Mouse (Mus musculus) thymus, adult 2 months (tissue): ENCODE measurements around the gene Phf19.

ENCODE experiments used
- CTCF ChIP-seq: fragments of 200-500 bp; IDR thresholded peaks from 2 replicates; pipeline ENCODE4 v1.5.1; 2012; ENCODE audit warnings: mild to moderate bottlenecking, control low read depth, low read length, moderate library complexity, borderline replicate concordance; ENCODE audit not compliant: control insufficient read depth, poor library complexity, insufficient read depth; ENCODE audit errors: extremely low read depth
- POLR2A ChIP-seq: fragments of 200-500 bp; IDR thresholded peaks from 2 replicates; pipeline ENCODE4 v1.6.1; 2012; ENCODE audit warnings: mild to moderate bottlenecking, low read length, control low read depth, moderate library complexity; ENCODE audit not compliant: control insufficient read depth, poor library complexity, insufficient read depth; ENCODE audit errors: extremely low read depth

DNA sequence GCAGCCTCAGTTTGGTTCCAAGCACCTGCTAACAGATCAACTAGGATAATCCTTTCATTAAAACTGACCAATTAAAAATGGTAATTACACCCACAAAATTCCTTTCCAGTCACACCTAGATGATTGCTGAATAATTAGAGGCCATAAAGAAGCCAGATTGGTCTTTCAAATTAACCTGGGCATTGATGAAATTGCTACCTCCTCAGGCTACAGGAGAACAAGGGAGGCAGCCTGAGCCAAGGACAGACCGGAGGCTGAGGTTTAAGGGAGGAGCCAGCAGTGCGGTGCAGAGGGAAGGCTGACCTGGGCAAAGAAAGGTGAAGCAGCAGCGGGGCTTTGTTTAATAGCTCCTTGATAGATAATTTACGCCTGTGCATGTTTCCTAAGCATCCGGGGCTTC lies 23.6 kb upstream of the Phf19 start:
- TF ChIP-seq CTCF (no peak), POLR2A (no peak)
